Comparison of ENCODE assay signal across 25 mouse cellular contexts in the genomic region with DNA sequence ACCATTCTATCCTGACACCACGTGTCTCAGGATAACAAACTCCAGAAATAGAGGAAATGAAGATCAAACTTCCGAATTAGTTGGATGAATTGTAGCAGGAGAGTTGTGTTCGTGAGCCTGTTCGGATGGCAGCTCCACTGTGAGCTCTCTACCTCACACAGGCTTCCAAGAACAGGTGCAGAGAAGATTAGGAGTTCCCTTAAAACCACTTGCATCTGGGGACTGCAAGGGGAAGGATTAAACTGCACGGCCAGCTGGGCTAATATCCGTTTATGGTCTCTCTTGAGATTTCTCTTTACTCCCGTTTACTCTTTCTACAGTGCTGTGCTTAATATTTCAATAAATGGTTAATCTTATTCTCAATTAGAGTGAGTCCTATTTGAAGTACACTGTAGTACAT.
"Had no signal": no experiment of that assay in that cellular context is flagged by ENCODE, and none has a peak within 500 bp of the region (broad histone marks: within the 10 kb centered on the region; RNA-seq: fewer than 3 reads in every experiment).

No protein-coding gene starts in this region.

- H3K27ac ChIP-seq: kidney, postnatal 0 days; limb, embryonic 15.5 days; liver, embryonic 14.5 days; lung, embryonic 15.5 days; midbrain, embryonic 10.5 days; neural tube, embryonic 12.5 days; neural tube, embryonic 15.5 days; stomach, postnatal 0 days had no signal

- H3K27me3 ChIP-seq: limb, embryonic 15.5 days; lung, embryonic 15.5 days; megakaryocyte, embryonic 14.5 days; neural tube, embryonic 12.5 days; neural tube, embryonic 15.5 days had no signal

- H3K4me3 ChIP-seq: layer of hippocampus, adult 2 months; limb, embryonic 15.5 days; lung, embryonic 15.5 days; megakaryocyte, embryonic 14.5 days; midbrain, embryonic 10.5 days; neural tube, embryonic 12.5 days; neural tube, embryonic 15.5 days had no signal

- H3K4me2 ChIP-seq: limb, embryonic 15.5 days; liver, embryonic 11.5 days; lung, embryonic 15.5 days; neural tube, embryonic 12.5 days; neural tube, embryonic 15.5 days had no signal

- H3K36me3 ChIP-seq: limb, embryonic 15.5 days; lung, embryonic 15.5 days; midbrain, embryonic 10.5 days; neural tube, embryonic 12.5 days; neural tube, embryonic 15.5 days had no signal

- H3K9me3 ChIP-seq: limb, embryonic 15.5 days; lung, embryonic 15.5 days; megakaryocyte, embryonic 14.5 days; midbrain, embryonic 10.5 days; neural tube, embryonic 12.5 days; neural tube, embryonic 15.5 days had no signal

- DNase-seq: kidney, adult 2 months; kidney, postnatal 25 days; layer of hippocampus, adult 9-11 months; lung, adult 18-20 months; lung, postnatal 10 days; lung, postnatal 36 days; midbrain, embryonic 14.5 days; right cerebral cortex, adult 18-20 months; right cerebral cortex, postnatal 14 days; right cerebral cortex, postnatal 4 days; thymus, adult 2 months; thymus, postnatal 14 days; thymus, postnatal 4 days had no signal

- H3K9ac ChIP-seq: limb, embryonic 15.5 days; liver, embryonic 14.5 days; lung, embryonic 15.5 days; neural tube, embryonic 12.5 days; neural tube, embryonic 15.5 days had no signal

- ATAC-seq: intestine, postnatal 0 days had no signal

- H3K4me1 ChIP-seq: limb, embryonic 15.5 days; lung, embryonic 15.5 days; megakaryocyte, embryonic 14.5 days; midbrain, embryonic 10.5 days; neural tube, embryonic 12.5 days; neural tube, embryonic 15.5 days had no signal
